Mouse (Mus musculus) right cerebral cortex, adult 2 months (tissue): Measurements from ENCODE around the gene Sept1.

Source experiments
- DNase-seq, 2 experiments: peaks; one replicate each; pipeline ENCODE4 v3.0.0; 2021 to 2022; ENCODE audit warnings: low spot score in 2 of 2

Sept1 gene

DNA sequence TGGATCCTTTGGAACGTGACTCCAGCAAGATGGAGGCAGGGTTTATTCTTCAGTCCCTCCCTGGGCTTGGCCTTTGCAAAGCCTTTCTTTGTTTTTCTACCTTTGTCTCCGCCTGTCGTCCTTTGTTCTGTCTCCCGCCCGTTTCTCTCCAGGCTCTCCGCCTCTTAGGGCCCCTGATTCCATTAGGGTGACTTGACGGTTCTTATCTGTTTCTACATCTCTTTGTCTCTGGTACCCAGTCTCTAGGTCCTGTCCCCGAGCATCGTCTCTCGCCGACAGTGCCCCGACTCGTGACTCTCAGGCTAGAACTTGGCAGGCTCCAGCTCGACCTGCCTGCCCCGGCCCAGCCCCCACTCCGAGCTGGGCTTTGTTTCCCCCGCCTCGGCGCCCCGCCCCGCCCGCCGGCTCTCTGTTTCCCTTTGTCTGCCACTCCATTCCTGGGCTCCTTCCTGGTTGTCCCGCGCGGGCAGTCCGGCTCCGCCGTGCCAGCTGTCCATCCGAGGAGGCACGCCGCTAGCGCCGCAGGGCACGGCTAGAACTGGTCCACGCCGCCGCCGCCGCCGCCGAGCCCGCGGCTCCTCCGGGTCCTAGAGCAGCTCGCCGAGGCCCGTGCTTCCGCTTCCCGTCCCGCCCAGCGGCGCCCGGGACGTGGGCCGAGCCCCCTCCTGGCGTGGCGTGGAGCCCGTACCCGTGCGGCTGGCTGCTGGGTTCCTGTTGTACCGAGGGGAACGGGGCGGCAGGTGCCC, at the start of gene Sept1, which contains the start of gene Zfp553:
Gene Sept1 (minus strand): TSS at position 509 of the 746 bp plus-strand sequence.
Gene Zfp553 (plus strand): TSS at position 440 of the 746 bp plus-strand sequence.
- DNase-seq, result peak; percentile 79 to 86

DNA sequence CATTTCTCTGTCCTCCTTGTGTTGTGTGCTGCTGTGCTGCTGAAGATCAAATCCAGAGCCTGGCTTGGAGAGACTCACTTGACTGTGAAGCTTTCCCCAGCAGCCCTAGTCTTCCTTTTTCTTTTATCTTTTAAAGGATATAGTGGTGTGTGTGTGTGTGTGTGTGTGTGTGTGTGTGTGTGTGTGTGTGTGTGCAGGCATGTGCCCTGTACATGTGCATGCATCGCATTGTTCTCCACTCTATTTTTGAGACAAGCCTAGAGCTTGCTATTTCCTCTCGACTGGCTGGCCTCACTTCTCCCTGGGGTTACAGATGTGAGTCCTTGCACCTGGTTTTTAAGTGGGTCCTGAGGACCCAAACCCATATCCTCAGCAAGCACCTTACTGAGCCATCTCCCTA, 49.3 kb upstream of the Sept1 start:
- DNase-seq, result no peak

DNA sequence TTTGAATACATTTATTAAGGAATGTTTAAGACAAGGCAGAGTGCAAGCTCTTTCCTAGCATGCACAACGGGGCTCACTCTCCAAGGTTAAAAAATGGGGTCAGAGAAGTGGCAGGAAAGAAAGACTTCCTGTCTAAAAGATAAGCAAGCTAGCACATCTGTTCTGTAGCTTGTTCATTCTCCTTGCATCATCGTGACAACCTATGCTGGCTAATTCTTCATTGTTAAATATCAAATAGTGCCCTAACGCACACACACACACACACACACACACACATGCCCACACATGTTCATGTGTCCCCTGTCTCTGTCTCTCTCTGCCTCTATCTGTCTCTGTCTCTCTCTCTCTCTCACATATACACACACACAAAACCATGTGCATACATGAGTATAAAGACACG, 48.2 kb upstream of the Sept1 start:
- no peak for DNase-seq

DNA sequence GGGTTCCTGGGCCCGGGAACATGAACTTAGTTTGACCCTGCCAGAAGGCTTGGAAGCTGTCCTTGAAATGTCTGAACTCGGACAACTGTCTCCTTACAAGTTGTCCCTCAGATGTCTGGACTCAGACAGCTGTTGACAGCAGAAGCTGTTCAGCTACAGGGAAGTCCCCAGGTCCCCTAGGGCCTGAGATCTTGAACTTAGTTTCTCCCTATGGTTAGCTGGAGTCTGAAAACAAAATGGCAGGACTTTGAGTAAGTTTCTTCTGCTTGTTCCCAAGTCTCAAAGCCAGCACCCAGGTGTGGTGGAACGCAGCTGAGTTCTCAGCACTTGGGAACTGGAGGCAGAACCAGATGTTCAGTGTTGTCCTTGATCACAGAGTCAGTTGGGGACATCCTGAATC, 47.2 kb upstream of the Sept1 start:
- DNase-seq, result no peak

DNA sequence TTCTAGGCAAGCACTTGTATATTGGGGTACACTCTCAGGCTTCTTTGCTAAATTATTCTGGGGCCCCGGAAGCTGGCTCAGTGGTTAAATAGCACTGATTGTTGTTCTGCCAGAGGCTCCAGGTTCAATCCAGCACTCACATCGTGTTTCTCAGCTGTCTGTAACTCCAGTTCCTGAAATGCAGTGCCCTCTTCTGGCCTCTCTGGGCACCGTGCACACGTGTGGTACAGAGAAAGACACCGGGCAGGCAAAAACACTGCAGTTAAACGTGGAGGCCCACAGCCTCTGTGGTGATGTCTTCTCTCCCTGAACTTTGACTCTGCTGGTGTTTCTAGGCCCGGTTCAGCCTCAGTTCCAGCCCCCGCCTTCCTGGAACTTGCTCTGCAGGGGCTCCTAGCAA, 45.4 kb upstream of the Sept1 start:
- DNase-seq, result no peak

DNA sequence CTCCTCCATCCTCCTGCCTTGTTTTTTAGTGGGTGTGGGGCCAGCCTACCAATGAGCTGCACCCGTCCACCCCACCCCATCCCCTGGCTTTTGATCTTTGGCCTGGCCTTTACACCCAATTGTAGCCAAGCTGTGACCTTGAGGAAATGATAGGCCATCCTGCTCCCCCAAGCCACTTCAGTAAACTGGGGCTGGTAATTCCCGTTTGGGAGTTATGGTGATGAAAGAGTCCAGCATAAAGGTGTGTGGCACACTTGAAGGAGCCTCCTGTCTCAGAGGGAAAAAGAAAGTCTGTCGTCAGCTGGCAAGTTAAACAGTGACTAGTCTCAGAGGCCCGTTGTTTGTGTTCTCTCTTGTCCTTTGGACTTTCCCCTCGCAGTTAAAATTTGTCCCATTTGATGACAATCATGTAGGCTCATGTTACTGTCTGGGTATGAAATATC, 43.6 kb upstream of the Sept1 start:
- no peak for DNase-seq

DNA sequence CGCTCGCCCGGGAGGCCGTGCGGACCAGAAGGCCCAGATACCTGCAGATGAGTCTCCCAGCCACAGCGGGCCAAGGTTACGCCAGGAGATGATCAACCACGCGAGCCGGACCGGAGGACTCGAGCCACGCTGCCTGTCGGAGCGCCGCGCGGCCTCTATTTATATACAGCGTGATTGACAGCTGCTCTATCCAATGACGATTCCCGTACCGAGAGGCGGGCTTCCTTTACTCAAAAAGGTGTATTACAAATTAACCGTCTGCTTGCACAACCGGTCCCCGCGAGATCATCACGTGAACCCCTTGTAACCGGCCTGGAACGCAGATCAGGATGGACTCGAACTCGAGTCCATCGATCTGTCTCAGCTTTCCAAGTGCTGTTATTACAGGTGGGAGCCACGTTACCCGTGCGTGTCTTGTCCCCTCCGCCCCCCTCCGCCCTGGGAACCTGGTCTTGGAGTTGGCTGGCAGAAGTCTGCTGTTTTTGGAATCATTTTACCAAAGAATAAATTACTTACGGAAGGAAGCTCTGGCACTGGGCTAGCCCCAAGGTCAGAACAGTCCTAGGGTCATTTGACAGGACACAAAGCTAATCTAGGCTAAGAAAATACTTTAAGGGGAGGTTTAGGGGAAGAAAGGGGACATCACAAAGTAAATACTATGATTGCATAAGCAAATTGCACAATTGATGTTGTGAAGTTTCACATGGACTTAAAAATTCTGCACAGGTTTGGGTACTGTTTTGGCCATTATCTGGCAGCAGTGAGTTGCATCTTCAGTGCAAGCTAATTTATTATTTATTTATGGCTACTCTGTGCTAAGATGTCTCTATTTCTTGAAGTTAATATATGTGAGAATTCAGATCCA, 41.2 kb upstream of the Sept1 start, which contains the start of gene Sephs2:
Gene Sephs2 (minus strand): TSS at position 131 of the 865 bp plus-strand sequence.
- peak; percentile 98 to 99 for DNase-seq

DNA sequence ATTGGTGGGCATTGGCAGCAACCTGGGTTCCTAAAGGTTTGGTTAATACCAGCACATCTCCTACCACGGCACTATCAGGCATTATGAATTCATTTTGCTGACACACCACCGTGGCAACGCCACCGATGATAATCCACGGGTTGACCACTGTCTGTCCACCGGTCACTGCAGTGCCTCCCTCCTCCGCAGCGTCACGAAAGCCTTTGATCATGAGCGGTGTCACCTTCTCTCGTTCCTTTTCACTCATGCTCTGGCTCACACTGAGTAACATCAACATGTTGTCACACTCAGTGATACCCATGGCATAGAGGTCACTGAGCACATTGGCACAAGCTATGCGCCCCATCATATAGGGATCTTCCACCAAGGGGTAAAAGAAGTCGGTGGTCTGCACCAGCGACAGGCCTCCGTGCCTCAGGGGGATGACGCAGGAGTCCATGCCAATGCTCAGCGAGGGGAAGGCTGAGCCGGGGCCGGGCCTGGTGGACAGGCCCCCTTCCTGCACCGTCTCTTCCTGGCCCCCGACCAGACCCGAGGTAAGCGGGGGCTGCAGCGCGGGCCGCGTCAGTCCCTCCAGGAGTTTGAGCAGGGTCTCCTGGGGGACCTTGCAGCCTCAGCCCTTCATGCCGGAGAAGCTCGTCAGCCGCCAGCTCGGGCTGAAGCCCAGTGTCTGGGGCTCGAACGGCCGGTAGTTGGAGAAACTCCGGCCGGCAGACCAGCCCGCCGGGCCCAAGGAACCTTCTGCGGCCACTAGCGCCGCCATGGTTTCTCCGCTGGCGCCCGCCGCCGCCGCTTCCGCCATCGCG, 40.4 kb upstream of the Sept1 start:
- DNase-seq, result no peak

DNA sequence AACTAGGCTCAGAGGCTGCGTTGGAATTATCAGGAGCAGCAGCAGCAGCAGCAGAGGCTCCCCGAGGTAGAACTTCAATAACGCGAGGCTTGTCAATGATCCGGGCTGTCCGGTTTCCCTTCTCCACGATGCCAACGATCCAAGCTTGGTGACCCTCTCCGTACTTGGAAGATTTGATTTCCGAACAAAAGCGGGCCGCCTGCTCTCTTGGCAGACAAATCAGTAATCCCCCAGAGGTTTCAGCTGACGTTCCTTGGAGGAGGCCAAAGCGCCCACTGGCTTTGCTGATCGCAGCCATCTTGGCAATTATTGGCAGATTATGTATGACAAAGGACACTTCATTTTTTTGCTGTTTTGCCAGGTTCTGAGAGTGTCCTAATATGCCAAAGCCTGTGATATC, 39.6 kb upstream of the Sept1 start:
- no peak for DNase-seq

DNA sequence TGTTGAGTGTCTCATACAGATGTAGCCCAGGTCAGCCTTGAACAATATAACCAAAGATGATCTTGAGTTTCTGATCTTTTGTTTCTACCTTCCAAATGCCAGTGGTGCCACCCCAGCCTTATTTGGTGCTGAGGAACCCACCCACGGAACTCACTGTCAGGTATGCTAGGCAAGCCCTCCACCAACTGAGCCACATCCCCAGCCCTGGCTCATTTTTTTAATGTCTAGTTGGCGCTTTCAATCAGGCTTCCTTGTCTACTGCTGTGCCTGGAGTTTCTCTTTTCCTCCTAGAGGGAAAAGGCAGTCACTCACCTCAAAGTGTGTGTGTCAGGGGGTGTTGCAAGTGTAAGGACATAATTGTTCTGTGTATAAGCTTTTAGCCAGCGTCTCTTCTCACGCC, 38.2 kb upstream of the Sept1 start:
- DNase-seq, result no peak

DNA sequence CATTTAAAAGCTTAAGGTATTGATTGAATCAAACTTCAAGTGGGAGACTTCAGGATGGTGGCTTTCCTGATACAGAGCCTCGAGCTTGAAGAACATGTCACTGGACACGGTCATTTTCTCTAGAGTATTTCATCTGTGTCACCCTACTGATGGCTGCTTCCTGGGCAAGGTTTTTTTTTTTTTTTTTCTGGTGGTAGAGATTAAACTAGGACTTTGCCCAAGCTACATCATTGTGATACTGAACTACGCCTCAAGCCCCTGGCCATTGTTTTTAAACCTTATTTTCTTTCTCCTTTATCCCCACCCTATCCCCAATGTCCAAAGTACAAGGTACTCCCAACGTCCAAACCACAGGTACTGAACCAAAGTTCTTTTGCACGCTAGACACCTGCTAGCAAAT, 37.7 kb upstream of the Sept1 start:
- DNase-seq, result no peak

DNA sequence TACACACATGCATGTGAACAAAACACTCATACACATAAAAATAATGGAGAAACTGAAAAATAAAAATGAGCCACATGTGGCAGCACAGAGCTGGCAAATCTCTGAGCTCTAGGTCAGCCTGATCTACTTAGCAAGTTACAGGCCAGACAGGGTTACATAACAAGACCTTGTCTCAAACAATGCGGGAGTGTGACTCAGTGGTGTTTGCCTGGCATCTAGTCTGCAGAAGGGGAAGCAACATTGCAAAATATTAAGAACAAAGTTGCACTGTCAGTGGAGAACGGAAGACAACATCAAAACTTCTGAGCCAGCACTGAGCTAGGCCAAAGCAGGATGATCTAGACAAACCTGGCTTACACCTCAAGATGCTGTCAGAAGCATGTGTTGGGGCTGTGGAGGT, 37.3 kb upstream of the Sept1 start:
- DNase-seq, result no peak

DNA sequence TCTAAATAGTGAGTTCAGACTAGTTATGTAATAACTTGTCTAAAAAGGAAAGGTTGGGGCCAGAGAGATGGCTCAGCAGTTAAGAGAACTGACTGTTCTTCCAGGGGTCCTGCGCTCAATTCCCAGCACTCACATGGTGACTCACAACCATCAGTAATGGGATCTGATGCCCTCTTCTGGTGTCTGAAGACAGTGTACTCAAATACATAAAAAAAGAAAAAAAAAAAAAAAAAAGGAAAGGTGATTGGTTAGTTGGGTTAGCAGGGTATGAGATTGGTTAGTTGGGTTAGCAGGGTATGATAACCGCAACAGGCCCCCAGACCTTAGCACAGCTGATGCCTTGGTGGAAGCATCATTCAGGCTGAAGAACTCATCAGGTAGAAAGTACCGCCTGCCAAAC, 30.6 kb upstream of the Sept1 start:
- no peak for DNase-seq

DNA sequence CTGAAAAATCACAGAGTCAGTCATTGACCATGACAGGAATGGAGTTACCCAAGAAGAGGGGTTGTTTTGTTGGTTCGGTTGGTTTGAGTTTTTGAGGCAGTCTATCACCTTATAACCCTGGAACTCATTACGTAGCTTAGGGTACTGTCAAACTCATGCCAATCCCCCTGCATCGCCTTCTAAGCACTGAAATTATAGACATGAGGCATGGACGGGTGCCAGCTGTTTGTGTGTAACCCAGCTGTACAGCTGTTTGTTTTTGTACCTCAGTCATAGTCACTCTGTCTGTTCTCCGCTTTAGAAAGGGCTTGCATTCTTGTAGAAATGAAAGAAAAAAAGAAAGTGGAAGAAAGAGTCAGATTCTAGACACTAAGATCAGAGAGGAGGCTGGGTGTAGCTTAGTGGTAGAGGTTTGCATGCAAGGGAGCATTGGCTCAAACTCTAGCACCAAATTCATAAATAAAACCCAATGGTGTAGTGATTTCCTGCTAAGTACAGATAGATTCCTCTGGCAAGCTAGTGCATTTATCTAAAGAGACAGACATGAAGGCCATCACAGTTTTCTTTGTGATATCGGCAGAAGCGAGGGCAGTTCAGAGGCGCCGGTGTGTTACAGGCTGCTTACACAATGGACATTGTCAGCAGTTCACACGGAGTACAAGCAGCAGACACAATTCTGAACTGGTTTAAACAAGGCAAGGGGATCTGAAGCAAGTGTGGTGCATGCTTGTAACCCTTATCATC, 29.5 kb upstream of the Sept1 start:
- DNase-seq, result no peak

DNA sequence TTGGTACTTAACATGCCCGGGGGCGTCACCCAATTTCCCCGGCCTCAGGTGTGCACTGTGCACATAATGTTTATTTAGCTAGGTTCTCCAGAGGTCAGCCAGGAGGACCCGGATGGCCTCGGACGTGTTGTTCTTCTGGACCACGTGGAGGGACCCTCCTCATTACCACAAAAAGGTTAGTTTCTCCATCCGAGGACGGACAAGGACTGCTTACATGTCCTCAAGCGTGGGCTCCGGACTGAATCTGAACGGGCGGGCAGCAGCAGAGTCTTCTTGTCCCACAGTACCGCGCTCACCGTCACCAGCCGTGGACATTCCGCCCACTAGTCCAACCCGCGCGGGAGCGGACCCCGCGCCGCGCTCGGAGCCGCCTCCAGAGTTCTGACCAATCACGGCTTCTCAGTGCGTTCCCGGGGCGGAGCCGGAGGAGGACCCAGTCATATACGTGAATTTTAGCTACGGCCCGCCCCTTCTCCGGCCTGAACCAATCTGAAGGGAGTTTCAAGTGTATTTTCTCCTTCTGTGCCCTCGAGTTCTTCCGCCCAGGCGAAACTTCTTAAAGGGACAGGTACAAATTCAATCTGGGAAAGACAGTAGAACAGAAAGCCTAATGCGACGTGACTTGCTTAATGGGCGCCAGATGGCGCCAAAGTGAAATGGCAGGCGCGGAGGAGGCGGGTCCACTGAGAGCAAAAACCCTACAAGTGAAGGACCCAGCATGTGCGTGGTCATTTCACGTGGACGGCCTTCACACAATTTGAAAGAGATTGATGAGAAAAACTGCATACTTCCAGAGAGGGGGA, 27.6 kb upstream of the Sept1 start, which contains the start of gene Dctpp1:
Gene Dctpp1 (minus strand): TSS at position 401 of the 803 bp plus-strand sequence.
- peak; percentile 98 to 99 for DNase-seq

DNA sequence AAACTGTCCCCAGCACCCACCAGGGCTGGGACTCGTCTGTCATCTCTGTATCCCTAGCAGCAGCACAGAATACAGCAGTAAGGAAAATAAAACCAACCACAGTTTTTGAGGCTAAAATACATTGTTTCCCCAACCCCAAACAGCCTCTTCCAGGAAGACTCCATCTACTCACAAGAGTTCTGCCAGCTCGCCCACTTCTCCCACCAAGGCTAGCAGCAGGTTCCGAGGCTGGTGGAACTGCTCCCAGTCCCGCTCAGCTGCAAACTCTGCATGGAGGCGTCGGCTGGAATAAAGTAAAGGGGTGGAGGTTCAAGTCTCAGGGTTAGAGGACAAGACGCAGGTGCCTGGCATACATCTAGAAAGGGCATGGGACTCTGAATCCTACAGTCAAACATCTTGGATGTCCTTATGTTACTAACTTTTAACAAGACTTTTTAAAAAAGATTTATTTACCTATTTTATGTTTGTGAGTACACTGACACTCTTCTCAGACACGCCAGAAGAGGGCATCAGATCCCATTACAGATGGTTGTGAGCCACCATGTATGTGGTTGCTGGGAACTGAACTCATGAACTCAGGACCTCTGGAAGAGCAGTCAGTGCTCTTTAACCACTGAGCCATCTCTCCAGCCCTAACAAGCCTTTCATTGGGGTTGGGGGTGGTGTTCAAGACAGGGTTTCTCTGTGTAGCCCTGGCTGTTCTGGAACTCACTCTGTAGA, 26.4 kb upstream of the Sept1 start:
- DNase-seq, result peak in 1 of 2 experiments; percentile 28

DNA sequence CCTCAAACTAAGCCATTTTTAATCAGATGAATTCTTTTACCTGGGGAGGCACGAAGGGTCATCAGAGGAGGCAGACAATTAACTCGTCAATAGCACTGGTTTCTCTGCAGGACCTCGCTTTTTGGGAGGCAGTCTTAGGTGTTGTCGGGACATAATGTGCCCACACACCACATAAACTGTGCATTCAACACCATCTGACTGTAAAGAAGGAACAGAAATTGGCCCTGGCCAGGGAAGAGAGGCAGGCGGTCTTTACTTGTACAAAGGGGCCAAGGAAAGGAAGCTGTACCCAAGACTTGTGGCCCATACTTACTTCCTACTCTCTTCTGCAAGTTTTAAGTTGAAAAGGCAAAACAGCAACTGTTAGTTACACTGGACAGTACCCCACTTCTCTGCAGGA, 23.6 kb upstream of the Sept1 start:
- DNase-seq, result no peak

DNA sequence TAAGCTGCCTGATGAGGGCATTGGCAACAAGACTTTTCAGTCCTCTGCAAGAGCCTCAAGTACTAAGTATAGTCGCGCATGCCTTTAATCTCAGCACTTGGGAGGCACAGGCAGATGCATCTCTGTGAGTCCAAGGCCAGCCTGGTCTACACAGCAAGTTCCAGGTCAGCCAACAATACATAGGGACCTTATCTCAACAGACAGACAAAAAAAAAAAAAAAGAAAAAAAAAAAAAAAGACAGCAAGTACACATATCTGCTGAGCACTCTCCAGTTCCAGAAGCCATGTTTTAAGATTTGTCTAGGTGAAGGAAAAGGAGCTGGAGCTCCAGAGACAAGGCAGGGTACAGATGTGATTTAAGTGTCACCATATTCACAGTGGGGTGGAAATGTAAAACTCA, 23.0 kb upstream of the Sept1 start:
- DNase-seq, result no peak

DNA sequence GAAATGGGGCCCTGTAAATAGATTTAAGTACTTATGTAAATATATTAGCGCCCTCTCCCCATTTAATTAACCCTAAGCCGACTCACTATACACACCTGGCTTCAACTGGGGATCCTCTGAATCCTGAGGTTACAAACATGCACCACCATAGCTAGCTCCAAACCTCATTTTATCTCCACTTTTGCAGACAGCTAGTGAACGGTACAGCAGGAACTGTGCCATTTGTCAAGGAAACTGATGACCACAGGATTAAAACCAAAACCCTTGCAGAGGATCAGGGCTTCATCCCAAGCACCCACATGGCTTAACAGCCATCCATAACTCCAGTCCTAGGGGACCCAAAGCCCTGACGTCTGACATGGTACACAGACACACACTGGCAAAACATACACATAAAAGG, 22.1 kb upstream of the Sept1 start:
- no peak for DNase-seq
